Mouse (Mus musculus) spleen, adult 2 months (tissue): ENCODE data around the gene 3110009E18Rik.

Experiments used
- CTCF ChIP-seq: fragments of 200-500 bp; IDR thresholded peaks from 2 replicates; pipeline ENCODE4 v1.5.1; 2011; ENCODE audit warnings: mild to moderate bottlenecking, inconsistent platforms; ENCODE audit not compliant: insufficient read depth, insufficient read length, insufficient replicate concordance; ENCODE audit errors: extremely low read depth
- POLR2A ChIP-seq: fragments of 200-500 bp; IDR thresholded peaks from 2 replicates; pipeline ENCODE4 v1.6.1; 2011; ENCODE audit warnings: low read depth, low read length, inconsistent platforms

DNA sequence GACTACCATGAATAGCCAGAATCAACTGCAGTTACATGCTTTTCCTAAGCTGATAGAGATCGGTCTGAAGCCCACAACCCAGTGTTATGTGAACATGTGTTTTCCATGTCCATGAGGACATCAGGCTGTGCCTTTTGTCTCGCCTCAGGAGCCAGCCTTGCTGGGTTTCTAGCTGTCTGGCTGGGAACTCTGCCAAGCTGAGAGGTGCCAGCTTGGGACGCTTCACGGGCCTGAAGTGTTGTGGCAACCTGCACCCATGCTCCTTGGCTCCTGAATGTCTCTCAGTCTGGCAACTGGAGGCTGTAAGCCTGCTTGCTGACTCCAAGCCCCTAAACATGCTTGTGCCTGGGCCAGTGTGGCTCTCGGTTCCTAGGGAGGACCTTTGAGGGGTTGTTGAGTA lies 21.6 kb downstream of the 3110009E18Rik start:
- TF ChIP-seq CTCF (no peak), POLR2A (no peak)
